Mouse (Mus musculus) c-Kit-negative CD71-positive TER-119-positive erythroid progenitor cells, embryonic 14.5 days (primary cell): ENCODE measurements around the gene Cct5.

Source experiments
- DNase-seq: peaks from one replicate; pipeline ENCODE4 v3.0.0-alpha.2; 2013; ENCODE audit warnings: low read depth, low spot score

The Cct5 gene

GRCm38 (mm10) chr15:31601646-31602374 lies at the start of gene Cct5, which contains the start of gene Fam173b:
TSS of gene Cct5 (minus strand) at chr15:31601804.
TSS of gene Fam173b (plus strand) at chr15:31601852.
- peak; percentile 98 for DNase-seq

GRCm38 (mm10) chr15:31650821-31651220 lies 49.2 kb upstream of the Cct5 start:
- no peak for DNase-seq

GRCm38 (mm10) chr15:31649691-31650090 lies 48.1 kb upstream of the Cct5 start:
- no peak for DNase-seq

GRCm38 (mm10) chr15:31647851-31648569 lies 46.4 kb upstream of the Cct5 start:
- no peak for DNase-seq

GRCm38 (mm10) chr15:31647225-31647624 lies 45.6 kb upstream of the Cct5 start:
- DNase-seq = no peak

- DNase-seq = no peak
These were observed 34.5 kb upstream of the Cct5 start for GRCm38 (mm10) chr15:31636091-31636595.

- DNase-seq = no peak
These were observed 33.0 kb upstream of the Cct5 start for GRCm38 (mm10) chr15:31634582-31634981.

- DNase-seq = no peak
These were observed 30.9 kb upstream of the Cct5 start for GRCm38 (mm10) chr15:31632478-31632877.

GRCm38 (mm10) chr15:31631396-31631858 lies 29.8 kb upstream of the Cct5 start:
- no peak for DNase-seq

- no peak for DNase-seq
These were observed 28.0 kb upstream of the Cct5 start for GRCm38 (mm10) chr15:31629556-31629955.

GRCm38 (mm10) chr15:31628180-31628579 lies 26.6 kb upstream of the Cct5 start:
- DNase-seq = no peak

- DNase-seq = no peak
These were observed 25.9 kb upstream of the Cct5 start for GRCm38 (mm10) chr15:31627277-31628154.

GRCm38 (mm10) chr15:31619521-31619920 lies 17.9 kb upstream of the Cct5 start:
- DNase-seq = no peak

- DNase-seq = no peak
These were observed 15.7 kb upstream of the Cct5 start for GRCm38 (mm10) chr15:31617261-31617660.

GRCm38 (mm10) chr15:31614666-31615065 lies 13.1 kb upstream of the Cct5 start:
- no peak for DNase-seq

- no peak for DNase-seq
These were observed 12.3 kb upstream of the Cct5 start for GRCm38 (mm10) chr15:31613826-31614453.

- DNase-seq = no peak
These were observed 10.4 kb upstream of the Cct5 start for GRCm38 (mm10) chr15:31611976-31612375.

- no peak for DNase-seq
These were observed 9.4 kb upstream of the Cct5 start for GRCm38 (mm10) chr15:31611027-31611426.

- DNase-seq = no peak
These were observed 5.2 kb upstream of the Cct5 start for GRCm38 (mm10) chr15:31606821-31607220.

GRCm38 (mm10) chr15:31603113-31603512 lies 1.5 kb upstream of the Cct5 start:
- DNase-seq = no peak

- peak; percentile 48 for DNase-seq
These were observed 822 bp upstream of the Cct5 start for GRCm38 (mm10) chr15:31602426-31602825.
